Comparison of ENCODE assay signal across 8 mouse cellular contexts in the genomic region with DNA sequence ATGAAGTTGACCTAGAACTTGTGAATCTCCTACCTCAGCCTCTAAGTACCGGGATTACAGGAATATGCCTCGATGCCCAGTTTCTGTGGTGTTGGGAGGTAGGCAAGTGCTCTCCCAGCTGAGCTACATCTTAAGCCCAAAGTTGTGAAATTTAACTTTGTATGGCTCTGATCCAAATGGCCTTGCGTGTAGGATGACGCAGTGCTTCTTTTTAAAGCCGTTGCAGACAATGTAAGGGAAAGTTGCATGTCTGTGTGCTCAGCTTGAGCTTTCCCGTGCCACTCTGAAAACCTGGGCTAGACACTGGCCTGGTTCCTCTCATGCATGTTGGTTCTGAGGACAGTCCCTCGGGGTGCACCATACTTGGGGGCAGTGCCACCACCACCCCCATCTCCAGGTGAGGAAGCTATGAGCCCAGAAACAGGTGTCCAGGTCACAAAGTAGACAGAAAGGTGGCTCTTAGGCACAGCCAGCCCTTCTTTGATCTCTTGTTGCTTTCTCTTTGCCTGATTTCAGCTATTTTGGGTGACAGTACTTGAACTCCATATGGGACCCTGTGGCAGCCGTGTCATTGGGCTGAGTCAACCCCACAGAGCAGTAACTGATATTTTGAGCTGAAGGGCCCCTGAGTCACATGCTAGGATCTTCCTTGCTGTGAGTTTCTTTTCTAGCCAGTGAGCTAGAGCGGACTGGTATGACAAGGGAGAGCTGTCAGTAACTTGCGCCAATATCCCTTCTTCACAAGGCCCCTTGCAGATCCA. TPM values are rescaled to one million over a fixed set of nuclear protein-coding genes. Genes with fewer than 3 reads are reported as not detected.
DNase-seq lines count a peak whose midpoint lies in the region; ATAC-seq and TF ChIP-seq lines count a peak whose summit lies in the region.

No protein-coding gene starts in this region.

- H3K4me2 ChIP-seq in hindbrain, embryonic 13.5 days: peak overlapping the region; percentile 37; the same call in 1 of the 2 replicates
- H3K4me2 ChIP-seq in midbrain, embryonic 12.5 days (replicated peaks): 0 out of 2 replicates have a peak overlapping the region, but pooled peaks have one; percentile 23

- peak overlapping the region; percentile 52 for H3K9ac ChIP-seq in liver, adult 2 months (ENCODE audit: low read depth, low read length)
- peak overlapping the region; percentile 65 for H3K9ac ChIP-seq in hindbrain, embryonic 13.5 days
- H3K9ac ChIP-seq in midbrain, embryonic 12.5 days (replicated peaks): 0 out of 2 replicates have a peak overlapping the region, but pooled peaks have one; percentile 43

- H3K27ac ChIP-seq in liver, adult 2 months (replicated peaks; ENCODE audit: insufficient read depth, low read depth, low read length): peak overlapping the region; percentile 99
- H3K27ac ChIP-seq in hindbrain, embryonic 13.5 days: peak overlapping the region; percentile 85
- H3K27ac ChIP-seq in midbrain, embryonic 12.5 days (replicated peaks): peak overlapping the region; percentile 70

- 24% methylated on average over 10 of the region's 10 CpGs for WGBS in liver, adult 2 months
- 76% methylated on average over 10 of the region's 10 CpGs for WGBS in hindbrain, embryonic 13.5 days
- 87% methylated on average over 10 of the region's 10 CpGs for WGBS in midbrain, embryonic 12.5 days

- H3K79me2 ChIP-seq in liver, adult 2 months (ENCODE audit: control insufficient read depth, insufficient read depth, low read length): peaks cover 48% of the 10 kb centered on the region; the same call in 1 of the 2 replicates

- ATAC-seq in hindbrain, embryonic 13.5 days (ENCODE audit: low FRiP score): no peak
- ATAC-seq in midbrain, embryonic 12.5 days (ENCODE audit: low FRiP score, low read depth): no peak

- TF ChIP-seq POLR2A in liver, adult 2 months (IDR thresholded peaks at IDR 0.05; ENCODE audit: extremely low read depth, insufficient read depth, low read length): no peak

- H3K36me3 ChIP-seq in liver, adult 2 months (ENCODE audit: control insufficient read depth, insufficient read depth, low read length): no peaks in the 10 kb centered on the region
- H3K36me3 ChIP-seq in hindbrain, embryonic 13.5 days: no peaks in the 10 kb centered on the region
- no peaks in the 10 kb centered on the region for H3K36me3 ChIP-seq in midbrain, embryonic 12.5 days

- no peak overlapping the region for H3K4me3 ChIP-seq in liver, adult 2 months (ENCODE audit: insufficient read depth, low read depth, low read length)
- H3K4me3 ChIP-seq in hindbrain, embryonic 13.5 days: no peak overlapping the region
- H3K4me3 ChIP-seq in midbrain, embryonic 12.5 days: no peak overlapping the region

- H3K4me1 ChIP-seq in liver, adult 2 months (ENCODE audit: control insufficient read depth, insufficient read depth, low read length): peaks cover 65% of the 10 kb centered on the region
- peaks cover 79% of the 10 kb centered on the region for H3K4me1 ChIP-seq in hindbrain, embryonic 13.5 days (replicated peaks)
- peaks cover 46% of the 10 kb centered on the region for H3K4me1 ChIP-seq in midbrain, embryonic 12.5 days

- no peak for TF ChIP-seq CTCF in liver, adult 2 months (IDR thresholded peaks at IDR 0.05; ENCODE audit: low read depth, low read length)

- peak; percentile 85 for DNase-seq in liver, adult 2 months (ENCODE audit: extremely low read depth, low read depth, low spot score)
- DNase-seq in liver: no peak
- peak; percentile 53 for DNase-seq in adrenal gland, postnatal 14 days
- DNase-seq in layer of hippocampus, adult 9-11 months: no peak
- DNase-seq in thymus, postnatal 10 days (ENCODE audit: low spot score in 2 of 2): no peak
- DNase-seq in frontal cortex, postnatal 14 days (ENCODE audit: low spot score in 2 of 2): no peak

- H3K27me3 ChIP-seq in liver, adult 2 months (ENCODE audit: control insufficient read depth, insufficient read depth, low read length): no peaks in the 10 kb centered on the region
- H3K27me3 ChIP-seq in hindbrain, embryonic 13.5 days: no peaks in the 10 kb centered on the region
- no peaks in the 10 kb centered on the region for H3K27me3 ChIP-seq in midbrain, embryonic 12.5 days

- no peaks in the 10 kb centered on the region for H3K9me3 ChIP-seq in hindbrain, embryonic 13.5 days
- H3K9me3 ChIP-seq in midbrain, embryonic 12.5 days: no peaks in the 10 kb centered on the region

RNA-seq across cellular contexts. Expression of a gene that starts 6.0 kb away (rescaled TPM):
- total RNA-seq in liver, adult 2 months (2014; rRNA removed): 6.5 and 10.8 TPM in 2 replicates
- 22.5 and 22.9 TPM in 2 replicates for polyA plus RNA-seq in liver, adult 2 months (2012; rRNA removed)
- 39.2 and 48.2 TPM in 2 replicates for total RNA-seq in adrenal gland, postnatal 14 days (2021)
- 35.1 and 35.5 TPM in 2 replicates for polyA plus RNA-seq in hindbrain, embryonic 13.5 days (2015; fragmentation: Nextera tagmentation; extraction: Ambion mirVana)
- 48.8 and 49.0 TPM in 2 replicates for polyA plus RNA-seq in midbrain, embryonic 12.5 days (2016; fragmentation: Nextera tagmentation; extraction: Ambion mirVana)

RNA-seq across cellular contexts. Expression of a gene that starts 13.4 kb away (rescaled TPM):
- total RNA-seq in liver, adult 2 months (2014; rRNA removed): 20.0 and 30.0 TPM in 2 replicates
- 28.4 TPM in 2 replicates for polyA plus RNA-seq in liver, adult 2 months (2012; rRNA removed)
- 17.9 and 20.6 TPM in 2 replicates for total RNA-seq in adrenal gland, postnatal 14 days (2021)
- polyA plus RNA-seq in hindbrain, embryonic 13.5 days (2015; fragmentation: Nextera tagmentation; extraction: Ambion mirVana): 47.5 and 47.9 TPM in 2 replicates
- 42.1 and 42.9 TPM in 2 replicates for polyA plus RNA-seq in midbrain, embryonic 12.5 days (2016; fragmentation: Nextera tagmentation; extraction: Ambion mirVana)

RNA-seq across cellular contexts. Expression of a gene that starts 37.8 kb away (rescaled TPM):
- total RNA-seq in liver, adult 2 months (2014; rRNA removed): 8.0 and 9.5 TPM in 2 replicates
- 15.8 and 18.1 TPM in 2 replicates for polyA plus RNA-seq in liver, adult 2 months (2012; rRNA removed)
- total RNA-seq in adrenal gland, postnatal 14 days (2021): 27.6 and 32.3 TPM in 2 replicates
- 15.0 and 15.5 TPM in 2 replicates for polyA plus RNA-seq in hindbrain, embryonic 13.5 days (2015; fragmentation: Nextera tagmentation; extraction: Ambion mirVana)
- polyA plus RNA-seq in midbrain, embryonic 12.5 days (2016; fragmentation: Nextera tagmentation; extraction: Ambion mirVana): 18.6 and 26.8 TPM in 2 replicates

RNA-seq across cellular contexts. Expression of a gene that starts 51.4 kb away (rescaled TPM):
- total RNA-seq in liver, adult 2 months (2014; rRNA removed): 0.37 and 0.74 TPM in 2 replicates
- 0.20 TPM in 1 of 2 replicates, not detected in the other for polyA plus RNA-seq in liver, adult 2 months (2012; rRNA removed)
- total RNA-seq in adrenal gland, postnatal 14 days (2021): 5.2 and 5.8 TPM in 2 replicates
- 33.1 and 35.1 TPM in 2 replicates for polyA plus RNA-seq in hindbrain, embryonic 13.5 days (2015; fragmentation: Nextera tagmentation; extraction: Ambion mirVana)
- 31.6 and 31.8 TPM in 2 replicates for polyA plus RNA-seq in midbrain, embryonic 12.5 days (2016; fragmentation: Nextera tagmentation; extraction: Ambion mirVana)

RNA-seq across cellular contexts. Expression of a gene that starts 53.5 kb away (rescaled TPM):
- total RNA-seq in liver, adult 2 months (2014; rRNA removed): 0.54 and 0.65 TPM in 2 replicates
- 0.26 and 0.55 TPM in 2 replicates for polyA plus RNA-seq in liver, adult 2 months (2012; rRNA removed)
- 3.7 and 4.8 TPM in 2 replicates for total RNA-seq in adrenal gland, postnatal 14 days (2021)
- polyA plus RNA-seq in hindbrain, embryonic 13.5 days (2015; fragmentation: Nextera tagmentation; extraction: Ambion mirVana): 1.3 and 1.4 TPM in 2 replicates
- 1.6 and 1.7 TPM in 2 replicates for polyA plus RNA-seq in midbrain, embryonic 12.5 days (2016; fragmentation: Nextera tagmentation; extraction: Ambion mirVana)

Comparison
In these comparisons a context has a peak if more than half of its experiments do, and no peak if none do; other contexts are left out.
1. DNase-seq: peak in liver, adult 2 months (single experiment) and adrenal gland, postnatal 14 days (single experiment); none in liver (single experiment), layer of hippocampus, adult 9-11 months (single experiment), thymus, postnatal 10 days (0 of 2) and frontal cortex, postnatal 14 days (0 of 2).
2. Peak in every context shown above with its lines, with median percentiles within 50 percentile points of each other: H3K27ac ChIP-seq and H3K9ac ChIP-seq.